ENCODE assay signal across 8 mouse cellular contexts in genomic region chr8:46845891-46846290, GRCm38 (mm10).
A peak's percentile ranks its signal among the peaks of the same experiment; 100 is the strongest.
DNase-seq lines count a peak whose midpoint lies in the region; ATAC-seq and TF ChIP-seq lines count a peak whose summit lies in the region.
"Had no signal": no experiment of that assay in that cellular context is flagged by ENCODE, and none has a peak within 500 bp of the region (broad histone marks: within the 10 kb centered on the region; RNA-seq: fewer than 3 reads in every experiment).

No protein-coding gene starts in this region.

- no peak overlapping the region for H3K4me2 ChIP-seq in hindbrain, embryonic 15.5 days
- no peak overlapping the region for H3K4me2 ChIP-seq in hindbrain, postnatal 0 days (ENCODE audit: low read depth, low read length)
- no peak overlapping the region for H3K4me2 ChIP-seq in neural tube, embryonic 13.5 days

- ATAC-seq in hindbrain, embryonic 15.5 days (ENCODE audit: low FRiP score, low read depth), result no peak
- no peak for ATAC-seq in hindbrain, postnatal 0 days
- ATAC-seq in neural tube, embryonic 13.5 days (ENCODE audit: low read depth), result no peak

- H3K9ac ChIP-seq in hindbrain, embryonic 15.5 days, result no peak overlapping the region
- no peak overlapping the region for H3K9ac ChIP-seq in hindbrain, postnatal 0 days (replicated peaks; ENCODE audit: low read length)
- no peak overlapping the region for H3K9ac ChIP-seq in neural tube, embryonic 13.5 days

- DNase-seq in hindbrain, postnatal 0 days (ENCODE audit: low spot score), result no peak
- DNase-seq in neural tube, embryonic 10.5 days (ENCODE audit: extremely low spot score, low spot score), result no peak
- DNase-seq in limb, embryonic 10.5 days (ENCODE audit: low spot score), result no peak
- DNase-seq in cerebellum, postnatal 36 days, result no peak
- DNase-seq in cerebellum, adult 11 months, result no peak
- DNase-seq: gastrocnemius, postnatal 10 days had no signal

- peak overlapping the region; percentile 45 for H3K27ac ChIP-seq in hindbrain, embryonic 15.5 days (replicated peaks)
- H3K27ac ChIP-seq in hindbrain, postnatal 0 days, result no peak overlapping the region
- 0 out of 2 replicates have a peak overlapping the region, but pooled peaks have one; percentile 28 for H3K27ac ChIP-seq in neural tube, embryonic 13.5 days (replicated peaks)
- peak overlapping the region; percentile 30; the same call in 1 of the 2 replicates for H3K27ac ChIP-seq in limb, embryonic 10.5 days

- no peak for TF ChIP-seq CTCF in hindbrain, postnatal 0 days (IDR thresholded peaks at IDR 0.05; ENCODE audit: low read depth)

- no peaks in the 10 kb centered on the region for H3K27me3 ChIP-seq in hindbrain, embryonic 15.5 days
- no peaks in the 10 kb centered on the region for H3K27me3 ChIP-seq in hindbrain, postnatal 0 days (ENCODE audit: insufficient read depth, low read length)
- no peaks in the 10 kb centered on the region for H3K27me3 ChIP-seq in neural tube, embryonic 13.5 days
- no peaks in the 10 kb centered on the region for H3K27me3 ChIP-seq in limb, embryonic 10.5 days (ENCODE audit: low read depth, poor library complexity, severe bottlenecking)

- WGBS in hindbrain, embryonic 15.5 days, result 90% methylated on average over 9 of the region's 9 CpGs
- 92% methylated on average over 9 of the region's 9 CpGs for WGBS in hindbrain, postnatal 0 days
- WGBS in neural tube, embryonic 13.5 days, result 87% methylated on average over 9 of the region's 9 CpGs
- 76% methylated on average over 9 of the region's 9 CpGs for WGBS in limb, embryonic 10.5 days

- no peaks in the 10 kb centered on the region for H3K9me3 ChIP-seq in hindbrain, embryonic 15.5 days
- no peaks in the 10 kb centered on the region for H3K9me3 ChIP-seq in hindbrain, postnatal 0 days (ENCODE audit: low read length)
- H3K9me3 ChIP-seq in neural tube, embryonic 13.5 days, result no peaks in the 10 kb centered on the region
- H3K9me3 ChIP-seq in limb, embryonic 10.5 days (replicated peaks), result no peaks in the 10 kb centered on the region

- H3K4me1 ChIP-seq in hindbrain, embryonic 15.5 days (replicated peaks), result no peaks in the 10 kb centered on the region
- H3K4me1 ChIP-seq in hindbrain, postnatal 0 days (ENCODE audit: insufficient read depth, low read length), result no peaks in the 10 kb centered on the region
- H3K4me1 ChIP-seq in neural tube, embryonic 13.5 days (replicated peaks), result no peaks in the 10 kb centered on the region
- peaks cover 19% of the 10 kb centered on the region for H3K4me1 ChIP-seq in limb, embryonic 10.5 days

- H3K4me3 ChIP-seq in hindbrain, embryonic 15.5 days, result no peak overlapping the region
- H3K4me3 ChIP-seq in hindbrain, postnatal 0 days (ENCODE audit: low read length), result no peak overlapping the region
- no peak overlapping the region for H3K4me3 ChIP-seq in neural tube, embryonic 13.5 days
- H3K4me3 ChIP-seq in limb, embryonic 10.5 days, result no peak overlapping the region

- peaks cover 8% of the 10 kb centered on the region; the same call in 1 of the 2 replicates for H3K36me3 ChIP-seq in hindbrain, embryonic 15.5 days
- H3K36me3 ChIP-seq in hindbrain, postnatal 0 days (ENCODE audit: insufficient read depth, low read length), result no peaks in the 10 kb centered on the region; the same call in 1 of the 2 replicates
- H3K36me3 ChIP-seq in neural tube, embryonic 13.5 days, result peaks cover 21% of the 10 kb centered on the region
- peaks cover 25% of the 10 kb centered on the region for H3K36me3 ChIP-seq in limb, embryonic 10.5 days
